Mouse (Mus musculus) olfactory bulb, adult 2 months (tissue): ENCODE measurements at regions not wholly inside any gene's neighbourhood (a gene's known extent, or its start where the extent isn't known, plus 50 kb on each side); places are given as distances from the start of the nearest gene placed in this dataset.

Source experiments
- CTCF ChIP-seq: fragments of 200-500 bp; IDR thresholded peaks from 2 replicates; pipeline ENCODE4 v1.5.1; 2012; ENCODE audit warnings: low read depth, mild to moderate bottlenecking, low read length, moderate library complexity; ENCODE audit not compliant: insufficient read depth
- POLR2A ChIP-seq: fragments of 200-500 bp; IDR thresholded peaks from 2 replicates; pipeline ENCODE4 v1.6.1; 2012; ENCODE audit warnings: mild to moderate bottlenecking, low read depth, low read length, moderate library complexity; ENCODE audit not compliant: insufficient read depth

DNA sequence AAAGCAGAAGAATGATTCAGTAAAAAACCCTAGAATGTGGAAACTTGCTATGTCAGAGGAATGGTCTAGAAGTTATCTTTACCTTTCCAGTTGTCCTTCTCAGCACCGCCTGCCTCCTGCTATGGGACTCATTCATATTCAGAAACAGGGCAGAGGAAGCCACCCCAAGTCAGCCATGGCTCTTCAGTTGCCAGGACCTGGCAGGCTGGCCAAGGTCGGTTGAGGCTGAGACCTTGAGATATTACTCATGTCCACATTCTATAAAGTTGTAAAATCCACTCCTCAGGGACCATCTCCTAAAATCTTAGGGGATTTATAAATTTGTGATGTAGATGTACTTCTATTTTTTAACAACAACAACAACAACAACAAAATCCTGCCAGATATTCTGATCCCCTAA lies 580.7 kb upstream of the Klhl29 start:
- no peak for TF ChIP-seq CTCF
- TF ChIP-seq POLR2A, result no peak
